Mouse (Mus musculus): ENCODE measurements around the gene Depdc1a.

DNA sequence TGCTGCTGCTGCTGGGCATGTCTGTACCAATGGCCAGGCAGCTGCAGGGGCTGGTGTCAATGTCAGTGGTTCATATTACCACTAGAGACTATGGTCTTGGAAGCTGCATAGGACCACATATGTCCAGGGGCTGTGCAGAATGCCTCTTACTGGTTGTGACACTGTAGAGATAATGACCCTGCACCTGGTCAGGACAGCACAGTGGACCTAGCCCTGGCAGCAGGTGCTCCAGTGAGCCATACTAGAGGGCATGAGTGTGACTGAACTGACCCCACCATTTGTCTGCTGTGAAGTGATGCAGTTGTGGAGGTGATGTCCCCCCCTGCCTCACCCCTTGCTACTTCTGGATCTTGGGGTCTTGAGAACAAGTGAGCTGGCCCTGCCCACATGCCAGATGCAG is 55.0 kb downstream of the Depdc1a start:
- TF ChIP-seq CTCF (IDR thresholded peaks at IDR 0.05; ENCODE audit: control insufficient read depth, insufficient read depth, insufficient replicate concordance, low read depth, low read length) (no peak), POLR2A (IDR thresholded peaks at IDR 0.05; ENCODE audit: control insufficient read depth, low read depth, low read length) (no peak)

All from testis, adult 2 months (tissue).